Mouse (Mus musculus): Measurements from ENCODE around the gene Bbs12.

DNA sequence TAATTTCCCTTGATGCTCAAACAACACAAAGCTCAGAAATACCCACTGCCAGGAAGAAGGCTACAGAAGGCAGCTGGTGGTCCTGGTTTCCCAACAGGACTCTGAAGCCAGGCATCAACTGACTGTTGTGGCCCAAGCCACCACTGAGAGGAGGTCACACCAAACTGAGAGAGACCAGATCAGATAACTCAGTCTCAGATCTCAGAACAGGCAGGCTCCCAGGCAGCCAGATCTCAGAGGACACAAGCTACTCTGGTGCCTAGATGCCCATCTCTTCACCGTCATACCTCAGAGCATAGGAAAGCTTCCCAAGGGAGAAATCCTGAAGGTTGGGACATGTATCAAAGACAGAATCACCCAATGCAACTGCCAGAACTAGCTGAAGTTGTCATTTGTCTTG, 32.1 kb upstream of the Bbs12 start:
- no peak for TF ChIP-seq CTCF (IDR thresholded peaks at IDR 0.05)
- no peak for TF ChIP-seq EP300 (IDR thresholded peaks at IDR 0.05)
